Mouse (Mus musculus): ENCODE results near the gene Phkg1. TPM values are rescaled to one million over a fixed set of nuclear protein-coding genes. Genes with fewer than 3 reads are reported as not detected.
A peak's percentile ranks its signal among the peaks of the same experiment; 100 is the strongest.

Phkg1 gene
- total and polyA plus RNA-seq, 3 experiments = 0.33 TPM; not detected in 2

GRCm38 (mm10) chr5:129886271-129886670, 12.1 kb downstream of the Phkg1 start:
- peak; percentile 36 for DNase-seq (ENCODE audit: low spot score)

GRCm38 (mm10) chr5:129879888-129880287, 18.5 kb downstream of the Phkg1 start:
- H3K4me1 ChIP-seq (ENCODE audit: insufficient read depth, low read depth, low read length) = peaks cover 10% of the 10 kb centered on the region; the same call in 1 of the 2 replicates
- no peak for ATAC-seq (ENCODE audit: extremely low read depth, insufficient number of reproducible peaks, low FRiP score, poor library complexity, severe bottlenecking)
- peaks cover 50% of the 10 kb centered on the region for H3K36me3 ChIP-seq (replicated peaks)
- TF ChIP-seq GATA1 (IDR thresholded peaks at IDR 0.05; ENCODE audit: borderline replicate concordance, low read length) = no peak
- H3K9me3 ChIP-seq (replicated peaks) = no peaks in the 10 kb centered on the region
- no peak overlapping the region for H3K4me3 ChIP-seq (ENCODE audit: low read depth, low read length)
- H3K27me3 ChIP-seq (ENCODE audit: insufficient read depth, low read length) = 0 out of 2 replicates have a peak, but pooled peaks cover under 1% of the 10 kb centered on the region
- no peak for DNase-seq (ENCODE audit: low spot score)

More at GRCm38 (mm10) chr5:129886271-129886670, 12.1 kb downstream of the Phkg1 start:
- Histone ChIP-seq H3K4me1 (ENCODE audit: insufficient read depth, low read depth, low read length) (peaks cover 25% of the 10 kb centered on the region), H3K4me3 (ENCODE audit: low read depth, low read length) (peak overlapping the region; percentile 80), H3K9me3 (replicated peaks) (no peaks in the 10 kb centered on the region), H3K27me3 (ENCODE audit: insufficient read depth, low read length) (no peaks in the 10 kb centered on the region), H3K36me3 (replicated peaks) (peaks cover 40% of the 10 kb centered on the region)
- TF ChIP-seq TAL1 (conservative IDR thresholded peaks at IDR 0.05; ENCODE audit: low read depth, low read length) (no peak), GATA1 (IDR thresholded peaks at IDR 0.05; ENCODE audit: borderline replicate concordance, low read length) (no peak), CTCF (IDR thresholded peaks at IDR 0.05; ENCODE audit: low read depth, low read length) (no peak), GATA2 (IDR thresholded peaks at IDR 0.05; ENCODE audit: borderline replicate concordance, low read depth, low read length) (no peak), POLR2AphosphoS5 (IDR thresholded peaks at IDR 0.05; ENCODE audit: insufficient replicate concordance, low read depth, low read length) (no peak)
- no peak for ATAC-seq (ENCODE audit: extremely low read depth, insufficient number of reproducible peaks, low FRiP score, poor library complexity, severe bottlenecking)

- no peak for DNase-seq (ENCODE audit: low spot score)
- Histone ChIP-seq H3K4me1 (ENCODE audit: insufficient read depth, low read depth, low read length) (peaks cover 7% of the 10 kb centered on the region), H3K27me3 (ENCODE audit: insufficient read depth, low read length) (peaks cover 4% of the 10 kb centered on the region), H3K4me3 (ENCODE audit: low read depth, low read length) (no peak overlapping the region), H3K36me3 (replicated peaks) (peaks cover 41% of the 10 kb centered on the region), H3K9me3 (replicated peaks) (no peaks in the 10 kb centered on the region)
- TF ChIP-seq GATA2 (IDR thresholded peaks at IDR 0.05; ENCODE audit: borderline replicate concordance, low read depth, low read length) = no peak
- no peak for ATAC-seq (ENCODE audit: extremely low read depth, insufficient number of reproducible peaks, low FRiP score, poor library complexity, severe bottlenecking)
These were observed 19.4 kb downstream of the Phkg1 start for GRCm38 (mm10) chr5:129878946-129879345.

GRCm38 (mm10) chr5:129877731-129878455, 20.5 kb downstream of the Phkg1 start:
- H3K9me3 ChIP-seq (replicated peaks) = no peaks in the 10 kb centered on the region
- peaks cover 5% of the 10 kb centered on the region for H3K4me1 ChIP-seq (ENCODE audit: insufficient read depth, low read depth, low read length)
- H3K27me3 ChIP-seq (ENCODE audit: insufficient read depth, low read length) = peaks cover 11% of the 10 kb centered on the region
- ATAC-seq (ENCODE audit: extremely low read depth, insufficient number of reproducible peaks, low FRiP score, poor library complexity, severe bottlenecking) (no peak), DNase-seq (ENCODE audit: low spot score) (no peak)
- H3K4me3 ChIP-seq (ENCODE audit: low read depth, low read length) = no peak overlapping the region
- TF ChIP-seq TAL1 (conservative IDR thresholded peaks at IDR 0.05; ENCODE audit: low read depth, low read length) (no peak), POLR2AphosphoS5 (IDR thresholded peaks at IDR 0.05; ENCODE audit: insufficient replicate concordance, low read depth, low read length) (no peak), GATA1 (IDR thresholded peaks at IDR 0.05; ENCODE audit: borderline replicate concordance, low read length) (no peak), CTCF (IDR thresholded peaks at IDR 0.05; ENCODE audit: low read depth, low read length) (no peak), GATA2 (IDR thresholded peaks at IDR 0.05; ENCODE audit: borderline replicate concordance, low read depth, low read length) (no peak)
- peaks cover 34% of the 10 kb centered on the region for H3K36me3 ChIP-seq (replicated peaks)

- DNase-seq (ENCODE audit: low spot score) (no peak), ATAC-seq (ENCODE audit: extremely low read depth, insufficient number of reproducible peaks, low FRiP score, poor library complexity, severe bottlenecking) (no peak)
- H3K36me3 ChIP-seq (replicated peaks) = peaks cover 9% of the 10 kb centered on the region
- H3K4me1 ChIP-seq (ENCODE audit: insufficient read depth, low read depth, low read length) = peaks cover 5% of the 10 kb centered on the region
- no peaks in the 10 kb centered on the region for H3K9me3 ChIP-seq (replicated peaks)
- TF ChIP-seq GATA2 (IDR thresholded peaks at IDR 0.05; ENCODE audit: borderline replicate concordance, low read depth, low read length) = no peak
- TF ChIP-seq TAL1 (conservative IDR thresholded peaks at IDR 0.05; ENCODE audit: low read depth, low read length) = no peak
- TF ChIP-seq CTCF (IDR thresholded peaks at IDR 0.05; ENCODE audit: low read depth, low read length) = no peak
- no peak for TF ChIP-seq GATA1 (IDR thresholded peaks at IDR 0.05; ENCODE audit: borderline replicate concordance, low read length)
- TF ChIP-seq POLR2AphosphoS5 (IDR thresholded peaks at IDR 0.05; ENCODE audit: insufficient replicate concordance, low read depth, low read length) = no peak
- H3K4me3 ChIP-seq (ENCODE audit: low read depth, low read length) = no peak overlapping the region
- H3K27me3 ChIP-seq (ENCODE audit: insufficient read depth, low read length) = peaks cover 11% of the 10 kb centered on the region
These were observed 23.3 kb downstream of the Phkg1 start for GRCm38 (mm10) chr5:129875098-129875497.

- H3K4me1 ChIP-seq (ENCODE audit: insufficient read depth, low read depth, low read length) = peaks cover 5% of the 10 kb centered on the region
- peaks cover 15% of the 10 kb centered on the region for H3K27me3 ChIP-seq (ENCODE audit: insufficient read depth, low read length)
- peaks cover 3% of the 10 kb centered on the region for H3K36me3 ChIP-seq (replicated peaks)
- H3K9me3 ChIP-seq (replicated peaks) = no peaks in the 10 kb centered on the region
- TF ChIP-seq GATA1 (IDR thresholded peaks at IDR 0.05; ENCODE audit: borderline replicate concordance, low read length) (no peak), GATA2 (IDR thresholded peaks at IDR 0.05; ENCODE audit: borderline replicate concordance, low read depth, low read length) (no peak), CTCF (IDR thresholded peaks at IDR 0.05; ENCODE audit: low read depth, low read length) (no peak), POLR2AphosphoS5 (IDR thresholded peaks at IDR 0.05; ENCODE audit: insufficient replicate concordance, low read depth, low read length) (no peak), TAL1 (conservative IDR thresholded peaks at IDR 0.05; ENCODE audit: low read depth, low read length) (no peak)
- ATAC-seq (ENCODE audit: extremely low read depth, insufficient number of reproducible peaks, low FRiP score, poor library complexity, severe bottlenecking) (no peak), DNase-seq (ENCODE audit: low spot score) (no peak)
- H3K4me3 ChIP-seq (ENCODE audit: low read depth, low read length) = no peak overlapping the region
These were observed 24.4 kb downstream of the Phkg1 start for GRCm38 (mm10) chr5:129873942-129874341.

Measured in G1E (cell line).